Mouse (Mus musculus) hindbrain, embryonic 10.5 days (tissue): ENCODE results near the gene Rhbg. TPM values are rescaled to one million over a fixed set of nuclear protein-coding genes. Genes with fewer than 3 reads are reported as not detected.

Experiments used
- DNase-seq: peaks from one replicate; pipeline ENCODE4 v3.0.0-alpha.2; 2017; ENCODE audit warnings: low spot score
- H3K27ac ChIP-seq: fragments of 300-500 bp; sonication (generic); 2 replicates; pipeline ENCODE4 v1.5.1; 2016; ENCODE audit warnings: mild to moderate bottlenecking, moderate library complexity
- H3K27me3 ChIP-seq: fragments of 300-500 bp; sonication (generic); 2 replicates; pipeline ENCODE4 v1.6.1; 2016; ENCODE audit warnings: mild to moderate bottlenecking; ENCODE audit not compliant: poor library complexity, insufficient read depth, severe bottlenecking
- H3K36me3 ChIP-seq: fragments of 300-500 bp; sonication (generic); 2 replicates; pipeline ENCODE4 v1.6.1; 2016; ENCODE audit warnings: mild to moderate bottlenecking, moderate library complexity
- H3K4me1 ChIP-seq: fragments of 300-500 bp; sonication (generic); replicated peaks from 2 replicates; pipeline ENCODE4 v1.6.1; 2016; ENCODE audit warnings: mild to moderate bottlenecking
- H3K4me3 ChIP-seq: fragments of 300-500 bp; sonication (generic); 2 replicates; pipeline ENCODE4 v1.5.1; 2016; ENCODE audit warnings: mild to moderate bottlenecking, moderate library complexity
- H3K9me3 ChIP-seq: fragments of 300-500 bp; sonication (generic); 2 replicates; pipeline ENCODE4 v1.6.1; 2016; ENCODE audit warnings: mild to moderate bottlenecking, moderate library complexity
- WGBS: fragments of 180-500 bp; shearing (Covaris S2); methylation state at CpG from one replicate; pipeline ENCODE4 v1.1.7; 2016; 5-methylcytosine and 5-hydroxymethylcytosine counted together
- polyA plus RNA-seq: library from polyadenylated mRNA; unstranded; fragments of >200 nt; fragmentation: Nextera tagmentation; extraction: Ambion mirVana; gene quantifications from 2 replicates; pipeline ENCODE4 v1.2.1, GENCODE M21; 2016

Rhbg gene
- polyA plus RNA-seq, 1 experiment from 2014 or later, result not detected

DNA sequence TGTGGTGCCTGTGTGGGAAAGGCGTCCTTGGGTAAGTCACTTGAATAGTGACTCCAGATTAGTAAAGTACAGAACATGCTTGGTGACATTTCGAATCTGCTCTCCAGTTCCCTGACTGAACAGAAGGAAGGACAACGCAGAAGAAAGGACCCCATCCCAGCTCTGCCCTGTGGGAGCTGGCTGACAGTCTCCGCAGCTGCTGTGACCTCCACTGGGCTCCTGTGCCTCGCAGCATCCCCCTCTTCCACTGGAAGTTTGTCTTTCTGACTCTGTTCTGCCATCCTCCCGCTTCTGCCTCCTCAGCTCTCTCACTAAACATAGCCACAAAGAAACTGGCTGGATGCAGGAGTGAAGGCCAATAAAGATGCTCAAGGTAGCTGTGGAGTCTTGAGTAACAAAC, 51.5 kb downstream of the Rhbg start:
- peak; percentile 25 for DNase-seq
- WGBS, result 4% methylated on average over 6 of the region's 6 CpGs
- peak overlapping the region; percentile 72; the same call in 1 of the 2 replicates for H3K27ac ChIP-seq
- H3K4me1 ChIP-seq, result peaks cover 84% of the 10 kb centered on the region
- H3K27me3 ChIP-seq, result peaks cover 100% of the 10 kb centered on the region
- no peaks in the 10 kb centered on the region for H3K36me3 ChIP-seq
- no peaks in the 10 kb centered on the region for H3K9me3 ChIP-seq
- no peak overlapping the region for H3K4me3 ChIP-seq

DNA sequence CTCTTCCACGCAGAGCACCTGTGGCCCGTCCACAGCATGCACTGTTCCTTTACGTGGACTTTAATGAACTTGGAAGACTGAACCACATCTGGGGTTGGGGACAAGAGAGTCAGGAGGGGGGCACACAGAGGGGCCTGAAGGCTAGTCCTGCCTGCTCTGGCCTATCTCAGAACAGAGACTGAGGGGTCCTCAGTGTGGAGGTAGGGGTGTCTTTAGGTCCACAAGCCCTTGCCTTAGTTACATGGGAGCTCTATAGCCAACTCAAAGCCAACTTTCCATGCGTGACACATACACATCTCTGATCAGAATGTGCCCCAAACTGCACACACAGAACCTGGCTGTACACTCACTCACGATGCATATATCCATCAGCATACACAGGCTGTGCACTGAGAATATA, 52.9 kb downstream of the Rhbg start:
- peak; percentile 25 for DNase-seq
- Histone ChIP-seq H3K4me3 (peak overlapping the region; percentile 49; the same call in 1 of the 2 replicates), H3K9me3 (no peaks in the 10 kb centered on the region), H3K36me3 (no peaks in the 10 kb centered on the region), H3K4me1 (peaks cover 81% of the 10 kb centered on the region), H3K27ac (peak overlapping the region; percentile 56; the same call in 1 of the 2 replicates), H3K27me3 (peaks cover 100% of the 10 kb centered on the region)
- WGBS, result 10% methylated on average over 5 of the region's 5 CpGs

GRCm38 (mm10) chr3:88200972-88201330, 53.6 kb downstream of the Rhbg start:
- Histone ChIP-seq H3K4me3 (peak overlapping the region; percentile 49), H3K36me3 (no peaks in the 10 kb centered on the region), H3K4me1 (peaks cover 75% of the 10 kb centered on the region), H3K27ac (peak overlapping the region; percentile 84), H3K27me3 (peaks cover 100% of the 10 kb centered on the region), H3K9me3 (no peaks in the 10 kb centered on the region)
- no peak for DNase-seq
- WGBS, result under 1% methylated on average over 37 of the region's 37 CpGs

- peak; percentile 71 for DNase-seq
- Histone ChIP-seq H3K27ac (peak overlapping the region; percentile 84), H3K4me1 (peaks cover 71% of the 10 kb centered on the region), H3K36me3 (no peaks in the 10 kb centered on the region), H3K4me3 (peak overlapping the region; percentile 49), H3K27me3 (peaks cover 100% of the 10 kb centered on the region), H3K9me3 (no peaks in the 10 kb centered on the region)
- WGBS, result under 1% methylated on average over 61 of the region's 61 CpGs
These were observed 54.1 kb downstream of the Rhbg start for GRCm38 (mm10) chr3:88200161-88200971.

GRCm38 (mm10) chr3:88199541-88200110, 54.9 kb downstream of the Rhbg start:
- peaks cover 64% of the 10 kb centered on the region for H3K4me1 ChIP-seq
- 22% methylated on average over 2 of the region's 2 CpGs for WGBS
- no peaks in the 10 kb centered on the region for H3K9me3 ChIP-seq
- H3K27ac ChIP-seq, result no peak overlapping the region; the same call in 1 of the 2 replicates
- H3K27me3 ChIP-seq, result peaks cover 100% of the 10 kb centered on the region
- H3K36me3 ChIP-seq, result no peaks in the 10 kb centered on the region
- peak overlapping the region; percentile 49; the same call in 1 of the 2 replicates for H3K4me3 ChIP-seq
- no peak for DNase-seq

- H3K27ac ChIP-seq, result peak overlapping the region; percentile 57; the same call in 1 of the 2 replicates
- no peak for DNase-seq
- peaks cover 3% of the 10 kb centered on the region; the same call in 1 of the 2 replicates for H3K9me3 ChIP-seq
- H3K27me3 ChIP-seq, result peaks cover 100% of the 10 kb centered on the region
- H3K4me1 ChIP-seq, result peaks cover 53% of the 10 kb centered on the region
- no peaks in the 10 kb centered on the region for H3K36me3 ChIP-seq
- 3% methylated on average over 9 of the region's 9 CpGs for WGBS
- H3K4me3 ChIP-seq, result peak overlapping the region; percentile 29
These were observed 55.9 kb downstream of the Rhbg start for GRCm38 (mm10) chr3:88198505-88199020.

GRCm38 (mm10) chr3:88197741-88198504, 56.6 kb downstream of the Rhbg start:
- H3K9me3 ChIP-seq, result peaks cover 3% of the 10 kb centered on the region; the same call in 1 of the 2 replicates
- H3K27ac ChIP-seq, result peak overlapping the region; percentile 57; the same call in 1 of the 2 replicates
- peaks cover 100% of the 10 kb centered on the region for H3K27me3 ChIP-seq
- H3K4me3 ChIP-seq, result no peak overlapping the region
- no peaks in the 10 kb centered on the region for H3K36me3 ChIP-seq
- H3K4me1 ChIP-seq, result peaks cover 48% of the 10 kb centered on the region
- WGBS, result 2% methylated on average over 10 of the region's 10 CpGs
- DNase-seq, result peak; percentile 52

Other genes starting within 250 kb of the Rhbg start
- gene Hapln2, start 227.1 kb downstream of the Rhbg start, polyA plus RNA-seq, result 0.11 and 0.14 TPM in 2 replicates
- gene Gpatch4, start 211.6 kb downstream of the Rhbg start, polyA plus RNA-seq, result 34.2 and 49.2 TPM in 2 replicates
- gene Naxe, start 196.2 kb downstream of the Rhbg start, polyA plus RNA-seq, result 125 and 142 TPM in 2 replicates
- 0.09 TPM in 1 of 2 replicates, not detected in the other for gene Ttc24, start 176.4 kb downstream of the Rhbg start, polyA plus RNA-seq
- gene Iqgap3, start 172.7 kb downstream of the Rhbg start, polyA plus RNA-seq, result 19.5 and 24.3 TPM in 2 replicates
- gene Mef2d, start 112.3 kb downstream of the Rhbg start, polyA plus RNA-seq, result 10.2 and 15.1 TPM in 2 replicates
- not detected in 2 replicates for gene Gm38392, start 32.5 kb upstream of the Rhbg start, polyA plus RNA-seq
- gene Tsacc, start 42.3 kb upstream of the Rhbg start, polyA plus RNA-seq, result 14.4 and 15.4 TPM in 2 replicates
- gene Cct3, start 42.4 kb upstream of the Rhbg start, polyA plus RNA-seq, result 755 and 805 TPM in 2 replicates
- gene Glmp, start 70.3 kb upstream of the Rhbg start, polyA plus RNA-seq, result 150 and 157 TPM in 2 replicates
- 1.5 and 2.7 TPM in 2 replicates for gene Tmem79, start 81.4 kb upstream of the Rhbg start, polyA plus RNA-seq
- gene Smg5, start 81.6 kb upstream of the Rhbg start, polyA plus RNA-seq, result 84.1 and 87.8 TPM in 2 replicates
- 0.86 and 1.4 TPM in 2 replicates for gene Paqr6, start 109.9 kb upstream of the Rhbg start, polyA plus RNA-seq
- 0.12 TPM in 1 of 2 replicates, not detected in the other for gene Bglap3, start 118.0 kb upstream of the Rhbg start, polyA plus RNA-seq
- not detected in 2 replicates for gene Bglap2, start 124.0 kb upstream of the Rhbg start, polyA plus RNA-seq
- not detected in 2 replicates for gene Bglap, start 129.8 kb upstream of the Rhbg start, polyA plus RNA-seq
- gene Pmf1, start 155.6 kb upstream of the Rhbg start, polyA plus RNA-seq, result 157 and 167 TPM in 2 replicates
- gene Slc25a44, start 170.4 kb upstream of the Rhbg start, polyA plus RNA-seq, result 19.2 and 20.3 TPM in 2 replicates
- gene Sema4a, start 206.5 kb upstream of the Rhbg start, polyA plus RNA-seq, result 3.8 and 8.6 TPM in 2 replicates